Mouse (Mus musculus) erythroblast, embryonic 14.5 days (primary cell): ENCODE measurements around the gene Adamts18. TPM values are rescaled to one million over a fixed set of nuclear protein-coding genes. Genes with fewer than 3 reads are reported as not detected.

Experiments
- H3K27me3 ChIP-seq: 2 replicates; pipeline ENCODE4 v1.6.1; 2012; ENCODE audit warnings: inconsistent platforms; ENCODE audit not compliant: control insufficient read depth
- H3K36me3 ChIP-seq: 2 replicates; pipeline ENCODE4 v1.6.1; 2012; ENCODE audit warnings: mild to moderate bottlenecking, inconsistent platforms; ENCODE audit not compliant: control insufficient read depth
- H3K4me1 ChIP-seq: 2 replicates; pipeline ENCODE4 v1.6.1; 2012; ENCODE audit warnings: inconsistent platforms; ENCODE audit not compliant: control insufficient read depth
- H3K4me3 ChIP-seq: replicated peaks from 2 replicates; pipeline ENCODE3; 2012; ENCODE audit warnings: moderate library complexity, mild to moderate bottlenecking, inconsistent platforms
- H3K9me3 ChIP-seq: 2 replicates; pipeline ENCODE4 v1.6.1; 2012; ENCODE audit warnings: low read length, inconsistent platforms, mixed read lengths; ENCODE audit not compliant: control insufficient read depth
- GATA1 ChIP-seq: IDR thresholded peaks from 2 replicates; pipeline ENCODE4 v1.6.1; 2012; ENCODE audit warnings: low read length, inconsistent platforms, mixed read lengths
- TAL1 ChIP-seq: IDR thresholded peaks from 3 replicates; pipeline ENCODE4 v1.6.1; 2012; ENCODE audit warnings: low read length, inconsistent platforms, mixed read lengths
- polyA plus RNA-seq: library from polyadenylated mRNA; stranded (reverse); fragments of >175 nt; gene quantifications from 2 replicates; pipeline ENCODE4 v1.2.3, GENCODE M21; 2012

Adamts18 gene
- polyA plus RNA-seq, 1 experiment, result not detected

- Histone ChIP-seq H3K4me3 (no peak overlapping the region), H3K4me1 (no peaks in the 10 kb centered on the region), H3K36me3 (no peaks in the 10 kb centered on the region), H3K9me3 (peaks cover 12% of the 10 kb centered on the region), H3K27me3 (no peaks in the 10 kb centered on the region)
- TF ChIP-seq GATA1 (no peak), TAL1 (no peak)
Measured at GRCm38 (mm10) chr8:113872436-113872835, 23.9 kb upstream of the Adamts18 start.

- TF ChIP-seq GATA1, result no peak
- no peak for TF ChIP-seq TAL1
- Histone ChIP-seq H3K36me3 (no peaks in the 10 kb centered on the region), H3K4me3 (no peak overlapping the region), H3K4me1 (no peaks in the 10 kb centered on the region), H3K9me3 (peaks cover 32% of the 10 kb centered on the region), H3K27me3 (no peaks in the 10 kb centered on the region)
Measured at GRCm38 (mm10) chr8:113866530-113866929, 18.0 kb upstream of the Adamts18 start.

- TF ChIP-seq GATA1 (no peak), TAL1 (no peak)
- Histone ChIP-seq H3K9me3 (peaks cover 40% of the 10 kb centered on the region), H3K27me3 (no peaks in the 10 kb centered on the region), H3K36me3 (no peaks in the 10 kb centered on the region), H3K4me1 (no peaks in the 10 kb centered on the region), H3K4me3 (no peak overlapping the region)
Measured at GRCm38 (mm10) chr8:113865326-113866093, 17.0 kb upstream of the Adamts18 start.

GRCm38 (mm10) chr8:113859890-113860683 lies 11.5 kb upstream of the Adamts18 start:
- Histone ChIP-seq H3K4me1 (no peaks in the 10 kb centered on the region), H3K9me3 (peaks cover 33% of the 10 kb centered on the region), H3K36me3 (no peaks in the 10 kb centered on the region), H3K27me3 (no peaks in the 10 kb centered on the region), H3K4me3 (no peak overlapping the region)
- no peak for TF ChIP-seq TAL1
- no peak for TF ChIP-seq GATA1

GRCm38 (mm10) chr8:113858801-113859200 lies 10.3 kb upstream of the Adamts18 start:
- TF ChIP-seq TAL1 (no peak), GATA1 (no peak)
- Histone ChIP-seq H3K27me3 (no peaks in the 10 kb centered on the region), H3K9me3 (peaks cover 29% of the 10 kb centered on the region), H3K4me3 (no peak overlapping the region), H3K36me3 (no peaks in the 10 kb centered on the region), H3K4me1 (no peaks in the 10 kb centered on the region)

- TF ChIP-seq TAL1 (no peak), GATA1 (no peak)
- Histone ChIP-seq H3K9me3 (peaks cover under 1% of the 10 kb centered on the region; the same call in 1 of the 2 replicates), H3K27me3 (peaks cover 4% of the 10 kb centered on the region), H3K4me1 (no peaks in the 10 kb centered on the region), H3K4me3 (no peak overlapping the region), H3K36me3 (no peaks in the 10 kb centered on the region)
Measured at GRCm38 (mm10) chr8:113854622-113855293, 6.2 kb upstream of the Adamts18 start.

- no peak for TF ChIP-seq GATA1
- TF ChIP-seq TAL1, result no peak
Measured at GRCm38 (mm10) chr8:113853714-113854113, 5.2 kb upstream of the Adamts18 start.

GRCm38 (mm10) chr8:113851655-113852054 lies 3.1 kb upstream of the Adamts18 start:
- H3K27me3 ChIP-seq, result peaks cover 31% of the 10 kb centered on the region
- H3K9me3 ChIP-seq, result no peaks in the 10 kb centered on the region
- H3K4me1 ChIP-seq, result no peaks in the 10 kb centered on the region
- no peak for TF ChIP-seq TAL1
- no peaks in the 10 kb centered on the region for H3K36me3 ChIP-seq
- no peak overlapping the region for H3K4me3 ChIP-seq

More at GRCm38 (mm10) chr8:113853714-113854113, 5.2 kb upstream of the Adamts18 start:
- no peak overlapping the region for H3K4me3 ChIP-seq
- H3K4me1 ChIP-seq, result no peaks in the 10 kb centered on the region
- H3K9me3 ChIP-seq, result no peaks in the 10 kb centered on the region
- no peaks in the 10 kb centered on the region for H3K36me3 ChIP-seq
- peaks cover 13% of the 10 kb centered on the region for H3K27me3 ChIP-seq
